Mouse (Mus musculus): ENCODE data around the gene Slc8b1.

- TF ChIP-seq CTCF (IDR thresholded peaks at IDR 0.05; ENCODE audit: control insufficient read depth, insufficient read depth, insufficient replicate concordance, low read depth, low read length), result no peak
- no peak for TF ChIP-seq POLR2A (IDR thresholded peaks at IDR 0.05; ENCODE audit: control insufficient read depth, low read depth, low read length)
Observed at GRCm38 (mm10) chr5:120473361-120473760, 37.6 kb upstream of the Slc8b1 start.

Measured in testis, adult 2 months (tissue).